Mouse (Mus musculus): ENCODE measurements around the gene Vasp. TPM values are rescaled to one million over a fixed set of nuclear protein-coding genes. Genes with fewer than 3 reads are reported as not detected.
"Not testable (repeated sequence)": the region's sequence is repeated elsewhere in the genome, so short reads cannot be mapped to it uniquely, and the experiment has no call there.

Gene Vasp
- polyA plus RNA-seq, 1 experiment = 325 TPM

- Histone ChIP-seq H3K4me3 (ENCODE audit: control insufficient read depth, insufficient read depth, low read length) (no peak overlapping the region), H3K4me1 (replicated peaks; ENCODE audit: control insufficient read depth, insufficient read depth, low read length) (peaks cover 6% of the 10 kb centered on the region), H3K27ac (ENCODE audit: control insufficient read depth, insufficient read depth, low read length) (no peak overlapping the region), H3K27me3 (ENCODE audit: control insufficient read depth, insufficient read depth, low read length) (peaks cover 13% of the 10 kb centered on the region), H3K36me3 (ENCODE audit: control insufficient read depth, insufficient read depth, low read length) (no peaks in the 10 kb centered on the region)
- 23% methylated on average over 4 of the region's 4 CpGs for WGBS
- DNase-seq = peak; percentile 61
- no peak for TF ChIP-seq CTCF (IDR thresholded peaks at IDR 0.05; ENCODE audit: borderline replicate concordance, control insufficient read depth, extremely low read depth, insufficient read depth, low read length, poor library complexity)
- no peak for TF ChIP-seq POLR2A (IDR thresholded peaks at IDR 0.05; ENCODE audit: control insufficient read depth, extremely low read depth, insufficient read depth, low read length, poor library complexity)
Measured at GRCm38 (mm10) chr7:19284763-19285162, 13.1 kb upstream of the Vasp start.

GRCm38 (mm10) chr7:19283406-19283804, 11.8 kb upstream of the Vasp start:
- no peak overlapping the region for H3K4me3 ChIP-seq (ENCODE audit: control insufficient read depth, insufficient read depth, low read length)

GRCm38 (mm10) chr7:19282791-19283405, 11.3 kb upstream of the Vasp start:
- peaks cover 10% of the 10 kb centered on the region for H3K4me1 ChIP-seq (replicated peaks; ENCODE audit: control insufficient read depth, insufficient read depth, low read length)
- TF ChIP-seq CTCF (IDR thresholded peaks at IDR 0.05; ENCODE audit: borderline replicate concordance, control insufficient read depth, extremely low read depth, insufficient read depth, low read length, poor library complexity) (no peak), POLR2A (IDR thresholded peaks at IDR 0.05; ENCODE audit: control insufficient read depth, extremely low read depth, insufficient read depth, low read length, poor library complexity) (no peak)
- no peak overlapping the region for H3K27ac ChIP-seq (ENCODE audit: control insufficient read depth, insufficient read depth, low read length)
- H3K36me3 ChIP-seq (ENCODE audit: control insufficient read depth, insufficient read depth, low read length) = no peaks in the 10 kb centered on the region
- H3K27me3 ChIP-seq (ENCODE audit: control insufficient read depth, insufficient read depth, low read length) = peaks cover 18% of the 10 kb centered on the region
- DNase-seq = peak; percentile 45
- H3K4me3 ChIP-seq (ENCODE audit: control insufficient read depth, insufficient read depth, low read length) = peak overlapping the region; percentile 6
- 4% methylated on average over 35 of the region's 35 CpGs for WGBS

More at GRCm38 (mm10) chr7:19283406-19283804, 11.8 kb upstream of the Vasp start:
- DNase-seq = no peak
- Histone ChIP-seq H3K4me1 (replicated peaks; ENCODE audit: control insufficient read depth, insufficient read depth, low read length) (peaks cover 10% of the 10 kb centered on the region), H3K27ac (ENCODE audit: control insufficient read depth, insufficient read depth, low read length) (no peak overlapping the region), H3K27me3 (ENCODE audit: control insufficient read depth, insufficient read depth, low read length) (peaks cover 16% of the 10 kb centered on the region), H3K36me3 (ENCODE audit: control insufficient read depth, insufficient read depth, low read length) (no peaks in the 10 kb centered on the region)
- WGBS = 40% methylated on average over 14 of the region's 14 CpGs
- no peak for TF ChIP-seq POLR2A (IDR thresholded peaks at IDR 0.05; ENCODE audit: control insufficient read depth, extremely low read depth, insufficient read depth, low read length, poor library complexity)

GRCm38 (mm10) chr7:19282385-19282784, 10.8 kb upstream of the Vasp start, which contains the start of gene Rtn2:
TSS of gene Rtn2 (plus strand) at chr7:19282624.
- Histone ChIP-seq H3K4me3 (ENCODE audit: control insufficient read depth, insufficient read depth, low read length) (peak within 1 kb of the TSS; percentile 6), H3K27me3 (ENCODE audit: control insufficient read depth, insufficient read depth, low read length) (peaks cover 18% of the 10 kb centered on the region), H3K36me3 (ENCODE audit: control insufficient read depth, insufficient read depth, low read length) (no peaks in the 10 kb centered on the region), H3K4me1 (replicated peaks; ENCODE audit: control insufficient read depth, insufficient read depth, low read length) (peaks cover 10% of the 10 kb centered on the region), H3K27ac (ENCODE audit: control insufficient read depth, insufficient read depth, low read length) (no peak within 1 kb of the TSS)
- no peak for TF ChIP-seq CTCF (IDR thresholded peaks at IDR 0.05; ENCODE audit: borderline replicate concordance, control insufficient read depth, extremely low read depth, insufficient read depth, low read length, poor library complexity)
- 1% methylated on average over 37 of the region's 37 CpGs for WGBS
- peak; percentile 59 for DNase-seq

GRCm38 (mm10) chr7:19281680-19282304, 10.2 kb upstream of the Vasp start:
- 43% methylated on average over 6 of the region's 6 CpGs for WGBS
- not testable (repeated sequence) for H3K27ac ChIP-seq (ENCODE audit: control insufficient read depth, insufficient read depth, low read length); H3K4me3 ChIP-seq (ENCODE audit: control insufficient read depth, insufficient read depth, low read length); DNase-seq; H3K36me3 ChIP-seq (ENCODE audit: control insufficient read depth, insufficient read depth, low read length)
- Histone ChIP-seq H3K27me3 (ENCODE audit: control insufficient read depth, insufficient read depth, low read length) (peaks cover 18% of the 10 kb centered on the region), H3K4me1 (replicated peaks; ENCODE audit: control insufficient read depth, insufficient read depth, low read length) (peaks cover 10% of the 10 kb centered on the region)

- Histone ChIP-seq H3K4me3 (ENCODE audit: control insufficient read depth, insufficient read depth, low read length) (no peak within 1 kb of the TSS), H3K27ac (ENCODE audit: control insufficient read depth, insufficient read depth, low read length) (no peak within 1 kb of the TSS), H3K27me3 (ENCODE audit: control insufficient read depth, insufficient read depth, low read length) (peaks cover 18% of the 10 kb centered on the region), H3K36me3 (ENCODE audit: control insufficient read depth, insufficient read depth, low read length) (no peaks in the 10 kb centered on the region), H3K4me1 (replicated peaks; ENCODE audit: control insufficient read depth, insufficient read depth, low read length) (peaks cover 10% of the 10 kb centered on the region)
- peak; percentile 35 for DNase-seq
- TF ChIP-seq CTCF (IDR thresholded peaks at IDR 0.05; ENCODE audit: borderline replicate concordance, control insufficient read depth, extremely low read depth, insufficient read depth, low read length, poor library complexity) (no peak), POLR2A (IDR thresholded peaks at IDR 0.05; ENCODE audit: control insufficient read depth, extremely low read depth, insufficient read depth, low read length, poor library complexity) (no peak)
- WGBS = 2% methylated on average over 46 of the region's 46 CpGs
Measured at GRCm38 (mm10) chr7:19279581-19280114, 8.0 kb upstream of the Vasp start, which contains the start of gene Ppm1n. TSS of gene Ppm1n (minus strand) at chr7:19280064.

All from thymus, adult 2 months (tissue).